Mouse (Mus musculus): ENCODE data around the gene Zdhhc14. TPM values are rescaled to one million over a fixed set of nuclear protein-coding genes. Genes with fewer than 3 reads are reported as not detected.

Gene Zdhhc14
- under 1 TPM in 2 of 3 experiments, not detected in 1; 0.21 to 0.36 TPM for polyA plus RNA-seq (2017; shearing (Covaris generic))

GRCm38 (mm10) chr17:5491801-5492745 lies at the start of gene Zdhhc14:
Gene Zdhhc14, plus strand, starts transcription at chr17:5492557.
- ATAC-seq, result peak; percentile 72

- no peak for ATAC-seq
These were observed 49.1 kb upstream of the Zdhhc14 start for GRCm38 (mm10) chr17:5443260-5443659.

GRCm38 (mm10) chr17:5443751-5444150 lies 48.6 kb upstream of the Zdhhc14 start:
- no peak for ATAC-seq

GRCm38 (mm10) chr17:5453657-5454056 lies 38.7 kb upstream of the Zdhhc14 start:
- no peak for ATAC-seq

- ATAC-seq, result no peak
These were observed 28.4 kb upstream of the Zdhhc14 start for GRCm38 (mm10) chr17:5463912-5464311.

- ATAC-seq, result no peak
These were observed 25.6 kb upstream of the Zdhhc14 start for GRCm38 (mm10) chr17:5466736-5467135.

GRCm38 (mm10) chr17:5467177-5467576 lies 25.2 kb upstream of the Zdhhc14 start:
- ATAC-seq, result no peak

- ATAC-seq, result no peak
These were observed 20.1 kb upstream of the Zdhhc14 start for GRCm38 (mm10) chr17:5472268-5472667.

GRCm38 (mm10) chr17:5475960-5476725 lies 16.2 kb upstream of the Zdhhc14 start:
- ATAC-seq, result no peak

- ATAC-seq, result no peak
These were observed 8.9 kb upstream of the Zdhhc14 start for GRCm38 (mm10) chr17:5483456-5483855.

GRCm38 (mm10) chr17:5484663-5485062 lies 7.7 kb upstream of the Zdhhc14 start:
- no peak for ATAC-seq

- ATAC-seq, result no peak
These were observed 4.2 kb upstream of the Zdhhc14 start for GRCm38 (mm10) chr17:5488156-5488555.

- ATAC-seq, result no peak
These were observed 2.0 kb upstream of the Zdhhc14 start for GRCm38 (mm10) chr17:5490351-5490750.

- peak; percentile 88 for ATAC-seq
These were observed 1.1 kb upstream of the Zdhhc14 start for GRCm38 (mm10) chr17:5491031-5491800.

- ATAC-seq, result peak; percentile 23
These were observed 396 bp downstream of the Zdhhc14 start for GRCm38 (mm10) chr17:5492746-5493160.

- no peak for ATAC-seq
These were observed 909 bp downstream of the Zdhhc14 start for GRCm38 (mm10) chr17:5493161-5493771.

- no peak for ATAC-seq
These were observed 1.5 kb downstream of the Zdhhc14 start for GRCm38 (mm10) chr17:5493809-5494208.

GRCm38 (mm10) chr17:5494832-5495231 lies 2.5 kb downstream of the Zdhhc14 start:
- ATAC-seq, result no peak

- no peak for ATAC-seq
These were observed 5.3 kb downstream of the Zdhhc14 start for GRCm38 (mm10) chr17:5497695-5498094.

- no peak for ATAC-seq
These were observed 6.6 kb downstream of the Zdhhc14 start for GRCm38 (mm10) chr17:5498996-5499395.

GRCm38 (mm10) chr17:5503981-5504760 lies 11.8 kb downstream of the Zdhhc14 start:
- ATAC-seq, result no peak
